In the genomic region with DNA sequence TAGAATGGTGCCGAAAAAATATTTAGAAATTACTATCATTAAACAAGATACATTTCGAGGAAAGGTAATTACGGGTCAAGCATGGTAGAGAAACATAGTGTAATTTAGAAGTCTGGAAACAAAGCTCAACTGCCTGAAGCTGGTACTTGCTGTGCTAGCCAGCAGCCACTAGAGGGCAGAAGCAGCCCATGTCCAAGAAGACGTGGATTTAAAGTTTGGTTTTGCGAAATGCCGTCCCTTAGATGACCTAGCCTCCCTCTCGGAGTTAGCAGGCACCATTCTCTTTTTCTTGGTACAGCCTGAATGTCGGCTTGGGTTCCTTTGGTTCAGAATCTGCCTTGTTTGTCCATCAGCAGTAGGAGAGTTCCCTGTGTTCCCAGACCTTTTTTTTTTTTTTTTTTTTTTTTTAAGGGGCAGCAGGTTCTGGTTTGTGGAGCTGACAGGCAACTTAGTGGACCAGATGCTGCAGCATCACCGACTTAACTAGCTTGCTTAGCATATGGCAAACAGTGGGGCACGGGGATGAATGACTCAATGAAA, we compare ENCODE assay signal across 9 mouse cellular contexts. TPM values are rescaled to one million over a fixed set of nuclear protein-coding genes. Genes with fewer than 3 reads are reported as not detected.
DNase-seq lines count a peak whose midpoint lies in the region; ATAC-seq and TF ChIP-seq lines count a peak whose summit lies in the region.
"Had no signal": no experiment of that assay in that cellular context is flagged by ENCODE, and none has a peak within 500 bp of the region (broad histone marks: within the 10 kb centered on the region; RNA-seq: fewer than 3 reads in every experiment).

No protein-coding gene starts in this region.

- no peak for ATAC-seq in liver, embryonic 11.5 days (replicated peaks; ENCODE audit: low FRiP score)
- no peak for ATAC-seq in liver, embryonic 13.5 days (ENCODE audit: low read depth)
- ATAC-seq in neutrophil, adult 5-6 weeks (ENCODE audit: extremely low read depth, insufficient number of reproducible peaks, low FRiP score, poor library complexity, severe bottlenecking) = 0 out of 2 replicates have a peak, but pooled peaks have one; percentile 35

- WGBS in liver, adult 2 months = 2% methylated on average over 10 of the region's 10 CpGs
- WGBS in liver, embryonic 11.5 days = 8% methylated on average over 10 of the region's 10 CpGs
- 3% methylated on average over 10 of the region's 10 CpGs for WGBS in liver, embryonic 13.5 days (ENCODE audit: insufficient replicate concordance)

- H3K4me2 ChIP-seq in liver, embryonic 11.5 days = no peak overlapping the region
- no peak overlapping the region for H3K4me2 ChIP-seq in liver, embryonic 13.5 days

- no peak overlapping the region for H3K9ac ChIP-seq in liver, adult 2 months (ENCODE audit: low read depth, low read length)
- no peak overlapping the region for H3K9ac ChIP-seq in liver, embryonic 11.5 days (ENCODE audit: low read depth, low read length)
- no peak overlapping the region for H3K9ac ChIP-seq in liver, embryonic 13.5 days

- 0 out of 2 replicates have a peak, but pooled peaks cover 4% of the 10 kb centered on the region for H3K27me3 ChIP-seq in liver, adult 2 months (ENCODE audit: control insufficient read depth, insufficient read depth, low read length)
- peaks cover 8% of the 10 kb centered on the region for H3K27me3 ChIP-seq in liver, embryonic 11.5 days (replicated peaks; ENCODE audit: control insufficient read depth, insufficient read depth, low read length)
- H3K27me3 ChIP-seq in liver, embryonic 13.5 days = peaks cover 26% of the 10 kb centered on the region

- H3K4me3 ChIP-seq in liver, adult 2 months (ENCODE audit: insufficient read depth, low read depth, low read length) = no peak overlapping the region
- no peak overlapping the region for H3K4me3 ChIP-seq in liver, embryonic 11.5 days (ENCODE audit: low read depth, low read length)
- no peak overlapping the region for H3K4me3 ChIP-seq in liver, embryonic 13.5 days (replicated peaks)

- TF ChIP-seq CTCF in liver, adult 2 months (IDR thresholded peaks at IDR 0.05; ENCODE audit: low read depth, low read length) = peak; percentile 91

- H3K4me1 ChIP-seq in liver, adult 2 months (ENCODE audit: control insufficient read depth, insufficient read depth, low read length) = no peaks in the 10 kb centered on the region
- no peaks in the 10 kb centered on the region for H3K4me1 ChIP-seq in liver, embryonic 11.5 days (replicated peaks; ENCODE audit: control insufficient read depth, insufficient read depth, low read length)
- no peaks in the 10 kb centered on the region for H3K4me1 ChIP-seq in liver, embryonic 13.5 days (replicated peaks)

- no peaks in the 10 kb centered on the region for H3K79me2 ChIP-seq in liver, adult 2 months (ENCODE audit: control insufficient read depth, insufficient read depth, low read length)

- no peaks in the 10 kb centered on the region for H3K36me3 ChIP-seq in liver, adult 2 months (ENCODE audit: control insufficient read depth, insufficient read depth, low read length)
- H3K36me3 ChIP-seq in liver, embryonic 11.5 days (ENCODE audit: control insufficient read depth, insufficient read depth, low read length) = no peaks in the 10 kb centered on the region
- no peaks in the 10 kb centered on the region for H3K36me3 ChIP-seq in liver, embryonic 13.5 days

- TF ChIP-seq POLR2A in liver, adult 2 months (IDR thresholded peaks at IDR 0.05; ENCODE audit: extremely low read depth, insufficient read depth, low read length) = no peak

- H3K27ac ChIP-seq in liver, adult 2 months (replicated peaks; ENCODE audit: insufficient read depth, low read depth, low read length) = no peak overlapping the region
- H3K27ac ChIP-seq in liver, embryonic 11.5 days (ENCODE audit: low read depth, low read length) = no peak overlapping the region
- H3K27ac ChIP-seq in liver, embryonic 13.5 days = no peak overlapping the region

- H3K9me3 ChIP-seq in liver, embryonic 11.5 days (ENCODE audit: control insufficient read depth, low read length) = no peaks in the 10 kb centered on the region
- no peaks in the 10 kb centered on the region for H3K9me3 ChIP-seq in liver, embryonic 13.5 days (replicated peaks)

- intact Hi-C loops in heart, postnatal 14 days (cut with DNase I) = loop anchor here (1.0 to 2.0 kb wide), 3 partner anchors 35 to 271 kb away; no protein-coding TSS in a partner anchor

- peak; percentile 55 for DNase-seq in liver, adult 2 months (ENCODE audit: extremely low read depth, low read depth, low spot score)
- DNase-seq in liver, embryonic 11.5 days (ENCODE audit: low spot score) = no peak
- DNase-seq in ZHBTc4 (ENCODE audit: low read depth, low spot score) = peak; percentile 87
- DNase-seq in cerebellum, postnatal 36 days = peak; percentile 59 to 65
- DNase-seq in heart, postnatal 14 days = peak; percentile 58 to 68
- peak; percentile 9 for DNase-seq in liver, embryonic 13.5 days
- no peak for DNase-seq in spleen, adult 12 weeks (ENCODE audit: low spot score)

RNA-seq across cellular contexts. Expression of a gene that starts 0.8 kb away (rescaled TPM):
- not detected in 2 replicates for total RNA-seq in liver, adult 2 months (2014; rRNA removed)
- polyA plus RNA-seq in liver, adult 2 months (2012; rRNA removed) = not detected in 2 replicates
- not detected in 2 replicates for polyA plus RNA-seq in liver, embryonic 11.5 days (2014; fragmentation: Nextera tagmentation; extraction: Ambion mirVana)
- total RNA-seq in heart, postnatal 14 days (2021) = not detected
- polyA plus RNA-seq in liver, embryonic 13.5 days (2015; fragmentation: Nextera tagmentation; extraction: Ambion mirVana) = not detected in 2 replicates
- not detected in 2 replicates for total RNA-seq in neutrophil, adult 5-6 weeks (2017)
- total RNA-seq: layer of hippocampus, adult 8-10 months had no signal

RNA-seq across cellular contexts. Expression of a gene that starts 9.9 kb away (rescaled TPM):
- not detected in 2 replicates for total RNA-seq in liver, adult 2 months (2014; rRNA removed)
- not detected in 2 replicates for polyA plus RNA-seq in liver, adult 2 months (2012; rRNA removed)
- not detected in 2 replicates for polyA plus RNA-seq in liver, embryonic 11.5 days (2014; fragmentation: Nextera tagmentation; extraction: Ambion mirVana)
- total RNA-seq in heart, postnatal 14 days (2021) = not detected
- not detected in 2 replicates for polyA plus RNA-seq in liver, embryonic 13.5 days (2015; fragmentation: Nextera tagmentation; extraction: Ambion mirVana)
- not detected in 2 replicates for total RNA-seq in neutrophil, adult 5-6 weeks (2017)

RNA-seq across cellular contexts. Expression of a gene that starts 18.5 kb away (rescaled TPM):
- total RNA-seq in liver, adult 2 months (2014; rRNA removed) = not detected in 2 replicates
- not detected in 2 replicates for polyA plus RNA-seq in liver, adult 2 months (2012; rRNA removed)
- not detected in 2 replicates for polyA plus RNA-seq in liver, embryonic 11.5 days (2014; fragmentation: Nextera tagmentation; extraction: Ambion mirVana)
- total RNA-seq in heart, postnatal 14 days (2021) = not detected
- not detected in 2 replicates for polyA plus RNA-seq in liver, embryonic 13.5 days (2015; fragmentation: Nextera tagmentation; extraction: Ambion mirVana)
- total RNA-seq in neutrophil, adult 5-6 weeks (2017) = not detected in 2 replicates

RNA-seq across cellular contexts. Expression of a gene that starts 58.2 kb away (rescaled TPM):
- 52.8 and 55.0 TPM in 2 replicates for total RNA-seq in liver, adult 2 months (2014; rRNA removed)
- polyA plus RNA-seq in liver, adult 2 months (2012; rRNA removed) = 70.2 and 77.8 TPM in 2 replicates
- 65.9 and 78.1 TPM in 2 replicates for polyA plus RNA-seq in liver, embryonic 11.5 days (2014; fragmentation: Nextera tagmentation; extraction: Ambion mirVana)
- 10 to 100 TPM; 41.2 to 43.1 TPM for total RNA-seq in heart, postnatal 14 days (2021)
- polyA plus RNA-seq in liver, embryonic 13.5 days (2015; fragmentation: Nextera tagmentation; extraction: Ambion mirVana) = 43.2 and 51.4 TPM in 2 replicates
- total RNA-seq in neutrophil, adult 5-6 weeks (2017) = 43.5 and 51.4 TPM in 2 replicates

Comparison
In these comparisons a context has a peak if more than half of its experiments do, and no peak if none do; other contexts are left out.
1. DNase-seq: peak in liver, adult 2 months (single experiment), ZHBTc4 (single experiment), cerebellum, postnatal 36 days (2 of 2), heart, postnatal 14 days (2 of 2) and liver, embryonic 13.5 days (single experiment); none in liver, embryonic 11.5 days (single experiment) and spleen, adult 12 weeks (single experiment).